Mouse (Mus musculus) kidney, postnatal 10 days (tissue): Measurements from ENCODE around the gene Mroh7.
"Not testable (repeated sequence)": the region's sequence is repeated elsewhere in the genome, so short reads cannot be mapped to it uniquely, and the experiment has no call there.

ENCODE experiments used
- DNase-seq: peaks from one replicate; pipeline ENCODE4 v3.0.0; 2021; ENCODE audit warnings: mixed read lengths

Mroh7 gene

DNA sequence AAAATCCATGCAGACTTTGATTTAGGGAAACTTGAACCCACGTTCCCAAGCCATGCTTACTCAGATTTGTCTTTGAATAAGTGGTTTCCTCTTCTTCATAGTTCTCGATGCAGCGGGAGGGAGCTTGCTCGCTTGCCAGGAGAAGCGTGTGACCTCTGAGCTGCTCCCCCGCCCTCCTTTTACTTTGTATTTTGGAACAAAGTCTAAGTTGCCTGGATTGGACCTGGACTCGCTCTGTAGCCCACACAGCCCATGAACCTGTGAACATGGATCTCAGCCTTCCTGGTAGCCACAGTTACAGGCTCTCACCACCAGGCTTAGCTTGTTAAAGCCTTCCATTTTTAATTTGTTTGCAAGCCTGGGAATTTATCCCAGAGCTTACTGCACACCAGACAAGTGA lies at the start of gene Mroh7:
Gene Mroh7, minus strand, starts transcription at position 112 of the 400 bp plus-strand sequence.
- DNase-seq: peak; percentile 66

DNA sequence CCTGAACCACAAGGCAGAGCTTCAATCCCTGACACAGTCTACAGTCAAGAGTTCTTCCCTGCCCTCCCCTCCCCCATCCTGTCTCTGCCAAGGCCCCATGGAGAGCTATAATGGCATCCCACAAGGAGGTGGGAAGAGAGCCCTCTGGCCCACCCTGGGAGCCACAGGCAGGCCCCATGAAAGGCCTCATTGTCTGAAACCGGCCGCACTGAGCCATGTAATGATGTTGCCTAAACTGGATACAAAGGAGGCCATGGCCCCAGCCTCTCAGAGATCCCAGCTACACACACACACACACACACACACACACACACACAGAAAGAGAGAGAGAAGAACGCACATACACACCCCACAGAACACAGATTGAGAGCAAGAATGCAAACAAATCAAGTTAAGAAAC lies 49.3 kb upstream of the Mroh7 start:
- no peak for DNase-seq

DNA sequence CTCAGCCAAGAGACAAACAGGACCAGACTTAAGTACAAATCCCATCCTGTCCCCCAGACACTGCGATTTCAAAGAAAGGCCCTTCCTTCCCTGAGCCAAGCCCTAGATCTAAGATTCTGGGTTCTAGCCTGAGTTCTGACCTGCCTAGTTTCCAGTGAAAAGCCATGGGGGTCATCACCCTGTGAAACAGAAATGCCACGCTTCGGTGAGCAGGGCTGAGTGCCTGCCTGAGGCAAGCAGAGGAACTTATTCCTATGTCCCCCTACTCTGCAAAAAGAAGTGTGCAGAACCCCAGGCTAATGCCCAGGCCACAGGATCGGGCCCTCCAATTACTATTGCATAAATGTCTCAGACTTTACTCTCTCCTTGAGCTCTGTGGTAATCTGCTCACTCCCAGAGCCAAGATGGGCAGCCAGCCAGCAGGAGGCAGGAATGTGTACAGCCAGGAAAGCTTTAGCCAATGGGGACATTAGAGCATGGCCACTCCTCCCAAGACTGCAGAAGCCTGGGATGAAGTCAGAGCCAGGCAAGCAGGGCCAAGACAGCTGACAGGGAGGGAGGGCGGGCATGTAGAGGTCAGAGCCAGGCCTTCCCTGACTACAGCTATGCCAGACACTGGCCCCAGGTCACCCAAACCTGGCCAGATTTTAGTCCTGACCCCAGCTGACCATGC lies 47.5 kb upstream of the Mroh7 start:
- DNase-seq: peak; percentile 97

DNA sequence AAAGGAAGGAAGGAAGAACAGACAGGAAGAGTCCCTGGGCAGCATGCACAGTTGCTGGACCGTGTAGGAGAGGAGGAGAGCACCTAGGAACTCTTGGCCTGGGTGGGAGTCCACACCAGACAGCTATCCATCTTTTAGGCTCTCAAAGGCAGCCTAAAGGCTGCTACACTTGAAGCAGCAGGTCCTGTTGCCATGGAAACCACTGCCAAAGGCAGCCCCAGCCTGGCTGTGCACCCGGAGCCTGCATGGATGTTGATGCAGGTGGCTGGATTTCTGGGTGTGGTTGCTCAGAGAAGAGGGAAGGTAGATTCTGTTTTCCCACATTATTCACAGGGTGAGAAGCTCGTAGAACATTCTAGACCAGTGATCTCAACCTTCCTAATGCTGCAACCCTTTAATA lies 46.3 kb upstream of the Mroh7 start:
- DNase-seq: no peak

DNA sequence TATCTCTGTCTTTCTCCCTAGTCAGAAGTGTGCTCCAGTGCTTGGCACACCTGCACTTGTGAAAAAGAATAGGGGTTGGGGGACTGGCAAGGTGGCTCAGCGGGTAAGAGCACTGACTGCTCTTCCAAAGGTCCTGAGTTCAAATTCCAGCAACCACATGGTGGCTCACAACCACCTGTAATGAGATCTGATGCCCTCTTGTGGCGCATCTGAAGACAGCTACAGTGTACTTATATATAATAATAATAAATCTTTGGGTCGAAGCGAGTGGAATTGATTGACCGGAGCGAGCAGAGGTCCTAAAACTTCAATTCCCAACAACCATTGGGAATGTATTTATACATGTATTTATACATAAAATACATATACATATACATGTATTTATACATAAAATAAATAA lies 45.0 kb upstream of the Mroh7 start:
- DNase-seq: not testable (repeated sequence)

DNA sequence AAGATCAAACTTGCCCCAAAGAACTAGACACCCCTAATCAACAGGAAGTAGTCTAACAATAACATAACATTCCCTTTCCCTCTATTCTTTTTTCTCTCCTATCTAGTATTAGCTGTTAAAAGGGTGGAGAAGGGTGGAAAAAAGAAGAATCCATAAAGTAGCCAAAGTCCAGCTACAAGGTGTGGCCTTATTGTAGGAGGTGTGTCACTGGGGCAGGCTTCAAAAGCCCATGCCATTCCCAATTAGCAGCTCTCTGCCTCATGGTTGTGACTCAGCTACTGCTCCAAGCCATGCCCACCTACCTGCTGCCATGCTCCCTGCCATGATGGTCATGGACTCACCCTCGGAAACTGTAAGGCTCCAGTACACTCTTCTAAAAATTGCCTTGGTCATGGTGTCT lies 41.8 kb upstream of the Mroh7 start:
- no peak for DNase-seq

DNA sequence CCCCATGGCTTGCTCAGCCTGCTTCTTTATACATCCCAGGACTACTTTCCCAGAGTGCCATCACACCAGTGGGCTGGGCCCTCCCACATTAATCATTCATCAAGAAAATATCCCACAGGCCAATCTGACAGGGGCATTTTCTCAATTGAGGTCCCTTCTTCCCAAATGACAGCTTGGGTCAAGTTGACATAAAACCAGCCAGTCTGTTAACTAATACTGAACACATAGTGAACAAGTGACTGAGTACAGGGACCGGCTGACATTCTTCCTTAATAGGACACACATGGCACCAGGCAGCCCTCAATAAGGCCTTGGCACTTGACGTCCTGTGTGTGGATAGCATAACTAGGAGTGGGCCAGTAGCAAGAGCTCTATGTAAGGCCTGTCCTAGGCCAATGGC lies 38.6 kb upstream of the Mroh7 start:
- no peak for DNase-seq

DNA sequence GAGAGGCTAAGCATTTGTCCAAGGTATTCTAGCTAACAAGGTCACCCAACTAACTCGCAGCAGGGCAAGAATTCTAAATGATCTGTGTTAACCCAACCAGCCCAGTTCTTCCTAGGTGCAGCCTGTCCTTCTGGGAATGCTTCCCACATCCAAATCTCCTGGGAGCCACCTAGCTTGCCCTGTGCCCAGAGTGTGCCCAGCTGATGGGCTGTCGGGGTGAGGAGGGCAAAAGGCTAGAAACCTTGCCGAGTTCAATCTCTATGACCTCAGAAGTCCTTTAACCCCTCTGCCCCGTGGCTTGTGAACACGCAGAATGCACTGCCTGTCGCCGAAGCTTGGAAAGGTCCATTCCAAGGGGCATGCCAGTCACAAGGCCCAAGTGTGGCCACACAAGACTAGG lies 33.4 kb upstream of the Mroh7 start:
- DNase-seq: no peak

DNA sequence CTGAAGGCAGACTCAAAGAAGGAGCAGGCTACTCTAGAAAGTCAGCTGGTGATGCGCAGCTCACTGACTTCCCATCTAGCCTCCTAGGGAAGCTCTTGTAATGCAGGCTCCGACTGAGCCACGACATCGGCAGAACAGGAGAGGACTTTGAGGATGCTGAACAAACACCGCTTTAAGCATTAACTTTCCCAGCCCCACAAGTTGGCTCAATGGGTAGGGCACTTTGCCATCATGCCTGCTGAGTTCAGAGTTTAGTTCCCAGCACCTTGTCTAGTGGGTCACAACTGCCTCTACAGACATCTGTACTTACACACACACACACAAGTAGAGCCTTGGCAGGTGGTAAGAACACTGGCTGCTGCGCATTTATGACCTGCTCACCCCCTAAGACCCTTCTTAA lies 21.0 kb upstream of the Mroh7 start:
- DNase-seq: no peak

DNA sequence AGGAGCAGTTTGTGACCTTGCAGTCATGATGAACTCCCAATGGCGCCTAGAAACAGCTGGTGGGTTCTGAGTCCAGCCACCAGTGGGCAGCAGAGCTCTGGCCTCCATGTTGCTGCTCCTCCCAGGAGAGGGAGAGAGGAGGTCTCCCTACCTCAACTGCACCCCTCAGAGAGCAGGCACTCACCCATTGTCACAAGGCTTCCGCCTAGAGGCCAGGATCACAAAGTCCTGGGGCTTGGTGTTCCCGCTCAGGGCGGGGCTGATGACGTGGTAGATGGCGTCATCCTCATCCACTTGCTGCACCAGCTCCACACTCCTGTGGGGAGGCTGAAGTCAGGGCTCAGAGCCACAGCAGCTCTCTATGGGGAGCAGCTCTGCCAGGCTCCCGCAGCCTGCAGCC lies 19.0 kb upstream of the Mroh7 start:
- DNase-seq: peak; percentile 76

DNA sequence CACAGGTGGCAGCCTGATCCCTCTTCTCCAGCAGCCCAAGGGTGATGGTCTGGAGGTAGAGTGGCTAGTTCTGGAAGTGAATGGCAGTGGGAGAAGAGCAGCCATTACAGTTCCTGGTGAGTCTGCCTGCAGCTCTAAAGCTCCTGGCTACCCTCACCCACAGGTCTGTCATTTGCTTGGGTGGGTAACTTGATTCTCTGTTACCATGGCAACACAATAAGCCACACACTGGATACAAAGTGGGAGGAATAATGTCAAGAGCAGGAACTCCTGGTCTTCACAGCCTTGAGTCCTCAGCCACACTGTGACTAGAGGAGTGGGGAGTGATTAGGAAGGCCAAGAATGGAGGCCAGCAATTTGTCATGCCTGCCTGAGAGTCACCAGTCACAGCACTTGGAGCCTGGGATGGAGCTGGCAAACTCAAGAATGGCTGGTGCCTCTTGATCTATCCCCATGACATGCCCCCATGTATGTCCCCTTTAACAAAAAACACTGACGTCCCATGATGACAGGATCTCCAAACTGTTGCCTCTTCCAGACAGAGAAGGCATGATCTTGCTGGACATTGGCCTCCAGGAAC lies 16.4 kb upstream of the Mroh7 start:
- DNase-seq: no peak

DNA sequence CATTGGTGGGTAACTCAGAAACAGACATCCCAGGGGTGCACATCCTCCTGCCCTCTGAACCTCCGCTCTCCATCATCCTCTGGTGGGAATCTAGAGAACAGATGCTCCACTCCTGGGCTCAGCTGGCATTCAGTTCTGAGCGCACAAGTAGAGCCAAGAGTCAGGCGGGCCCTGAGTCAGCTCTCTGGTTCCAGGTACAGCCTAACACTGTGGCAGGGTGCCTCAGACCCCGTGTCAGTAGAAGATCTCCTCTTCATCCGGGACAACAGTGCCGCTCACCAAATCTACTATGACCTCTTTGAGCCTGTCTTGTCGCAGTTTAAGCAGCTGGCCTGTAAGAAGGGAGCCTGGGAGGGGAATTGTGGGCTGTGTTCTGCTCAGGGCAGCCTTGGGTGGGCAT lies 15.1 kb upstream of the Mroh7 start:
- DNase-seq: no peak

DNA sequence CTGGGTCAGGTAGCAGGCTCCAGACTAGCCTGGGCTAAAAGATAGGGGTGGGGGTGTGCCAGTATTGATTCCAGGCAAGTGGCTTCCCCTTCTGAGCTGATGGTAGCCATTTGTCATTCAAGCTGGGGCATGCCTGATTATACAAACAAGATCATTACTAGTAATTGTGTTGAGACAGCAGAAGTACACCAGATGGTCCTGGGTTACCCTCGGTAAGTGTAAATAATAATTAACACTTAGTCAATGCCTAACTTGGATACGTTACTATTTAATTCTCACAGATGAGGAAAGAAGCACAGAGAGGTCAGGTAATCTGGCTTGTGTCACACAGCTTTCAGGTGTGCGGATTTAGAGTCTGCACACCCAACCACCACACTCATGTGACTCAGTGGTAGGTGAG lies 7.2 kb upstream of the Mroh7 start:
- no peak for DNase-seq

DNA sequence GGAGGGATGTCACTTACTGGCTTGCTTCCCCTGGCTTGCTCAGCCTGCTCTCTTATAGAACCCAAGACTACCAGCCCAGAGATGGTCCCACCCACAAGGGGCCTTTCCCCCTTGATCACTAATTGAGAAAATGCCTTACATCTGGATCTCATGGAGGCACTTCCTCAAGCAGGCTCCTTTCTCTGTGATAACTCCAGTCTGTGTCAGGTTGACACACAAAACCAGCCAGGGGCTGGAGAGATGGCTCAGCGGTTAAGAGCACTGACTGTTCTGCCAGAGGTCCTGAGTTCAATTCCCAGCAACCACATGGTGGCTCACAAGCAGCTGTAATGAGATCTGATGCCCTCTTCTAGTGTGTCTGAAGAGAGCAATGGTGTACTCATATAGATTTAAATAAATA lies 6.2 kb upstream of the Mroh7 start:
- DNase-seq: not testable (repeated sequence)

DNA sequence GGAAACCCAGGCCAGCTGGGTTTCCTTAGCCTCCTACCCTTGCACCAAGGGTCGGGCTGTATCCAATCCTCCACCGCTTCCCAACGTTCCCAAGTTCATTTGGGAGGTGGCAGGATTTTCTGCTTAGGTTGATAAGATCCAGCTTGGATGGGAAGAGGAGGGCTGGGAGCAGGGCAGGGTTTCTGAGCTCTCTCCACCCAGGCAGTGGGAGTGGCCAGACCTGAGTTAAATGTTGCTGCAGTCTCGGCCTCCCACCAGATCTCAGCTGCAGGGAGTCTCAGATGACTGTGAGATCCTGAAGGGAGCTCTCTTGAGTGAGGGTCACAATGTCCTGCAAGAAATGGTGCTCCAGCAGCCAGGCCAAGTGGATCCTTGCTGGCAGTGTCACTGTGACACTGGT lies 2.9 kb upstream of the Mroh7 start, which contains the start of gene Fam151a:
Gene Fam151a, plus strand, starts transcription at position 254 of the 400 bp plus-strand sequence.
- peak; percentile 61 for DNase-seq

DNA sequence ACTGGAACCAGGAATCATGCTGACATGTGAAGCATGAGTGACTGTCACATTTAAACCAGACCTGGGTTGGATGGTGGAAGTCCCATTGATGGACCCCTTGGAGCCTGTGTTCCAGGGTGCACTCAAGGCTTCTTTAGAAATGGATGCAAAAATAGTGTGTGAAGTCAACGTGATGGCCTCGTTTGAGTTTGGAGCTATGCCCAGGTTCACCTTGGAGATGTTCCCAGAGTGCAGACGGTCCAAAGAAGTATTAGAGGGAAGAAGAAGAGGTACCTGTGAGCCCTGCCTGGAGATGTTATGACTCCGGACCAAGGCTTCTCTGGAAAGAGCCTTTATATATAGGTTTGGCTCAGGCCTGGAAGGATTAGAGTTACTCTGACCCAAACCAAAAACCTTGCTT lies 10.1 kb downstream of the Mroh7 start:
- no peak for DNase-seq

DNA sequence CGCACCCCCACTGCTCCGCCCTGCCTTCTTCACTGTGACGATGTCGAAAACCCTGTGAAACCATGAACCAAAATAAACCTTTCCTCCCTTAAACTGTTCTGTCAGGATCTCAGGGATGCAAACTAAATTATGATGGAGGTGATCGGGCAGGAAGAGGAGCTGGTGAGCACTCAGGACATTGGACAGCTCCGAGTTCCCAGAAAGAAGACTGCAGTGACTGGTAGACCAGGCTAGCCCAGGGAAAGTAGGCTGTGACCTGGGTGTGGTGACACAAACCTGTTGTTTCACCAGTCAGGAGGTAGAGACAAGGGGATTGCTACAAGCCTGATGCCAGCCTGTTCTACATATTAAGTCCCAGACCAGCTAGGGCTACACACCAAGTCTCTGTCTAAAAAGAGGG lies 17.1 kb downstream of the Mroh7 start:
- no peak for DNase-seq

DNA sequence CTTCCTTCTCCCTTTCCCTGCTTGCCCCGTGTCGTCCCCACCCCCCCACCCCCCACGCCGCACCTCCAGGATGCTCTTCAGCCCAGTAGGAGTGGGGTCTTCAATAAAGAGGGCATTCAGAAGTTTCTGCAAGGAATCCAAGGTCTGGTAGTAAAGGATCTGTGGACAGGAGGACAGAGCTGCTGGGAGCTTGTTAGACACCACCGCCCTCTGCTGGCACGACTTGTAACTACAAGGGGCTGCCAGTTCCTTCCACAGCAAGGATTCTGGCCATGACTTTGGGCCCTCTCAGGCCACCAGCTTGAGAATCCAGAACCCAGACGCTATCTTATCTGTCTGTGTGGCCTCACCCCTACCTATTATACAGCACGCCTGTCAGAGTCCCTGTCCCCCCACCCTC lies 22.3 kb downstream of the Mroh7 start:
- DNase-seq: peak; percentile 91

DNA sequence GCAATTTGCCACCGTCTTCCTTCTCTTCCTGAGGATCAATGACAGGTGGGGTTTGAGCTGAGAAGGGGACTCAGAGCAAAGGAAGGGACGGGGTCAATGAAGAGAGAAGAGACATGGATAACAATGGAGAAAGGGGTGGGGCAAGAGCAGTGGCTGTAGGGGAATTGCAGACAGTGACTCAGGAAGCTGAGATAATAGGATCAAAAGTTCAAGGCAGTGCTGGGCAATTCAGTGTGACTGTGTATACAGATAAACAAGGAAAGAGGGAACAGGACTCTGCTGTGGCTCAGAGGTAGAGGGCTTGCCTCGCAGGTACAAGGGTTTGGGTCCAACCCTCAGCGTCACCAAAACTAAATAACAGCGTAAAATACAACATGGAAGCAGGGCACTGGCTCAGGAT lies 22.8 kb downstream of the Mroh7 start:
- DNase-seq: no peak

DNA sequence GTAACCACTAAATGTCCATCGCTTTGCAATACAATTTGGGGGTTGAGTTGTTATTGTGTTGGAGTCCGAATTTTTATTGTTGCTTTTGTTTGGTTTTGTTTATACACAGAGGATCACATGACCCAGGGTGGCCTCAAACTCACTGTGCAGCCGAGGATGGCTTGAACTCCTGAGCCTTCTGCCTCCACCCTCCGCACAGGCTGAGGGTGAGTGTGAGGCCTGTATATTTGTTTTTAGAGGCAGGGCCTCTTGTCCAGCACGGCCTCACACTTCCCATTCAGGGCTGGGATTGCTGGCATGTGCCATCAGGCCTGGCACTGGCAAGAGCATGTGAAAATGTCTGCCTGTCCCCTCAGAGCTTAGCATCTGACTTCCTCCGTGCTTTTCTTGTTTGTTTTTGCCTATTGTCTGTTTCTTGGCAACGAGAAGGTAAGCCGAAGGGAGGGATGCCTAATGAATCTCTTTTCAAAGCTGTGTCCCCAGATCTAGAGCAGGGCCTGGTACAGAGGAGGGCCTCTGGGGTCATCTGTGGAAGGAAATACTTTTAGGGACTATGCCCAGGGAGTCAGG lies 25.5 kb downstream of the Mroh7 start:
- no peak for DNase-seq

DNA sequence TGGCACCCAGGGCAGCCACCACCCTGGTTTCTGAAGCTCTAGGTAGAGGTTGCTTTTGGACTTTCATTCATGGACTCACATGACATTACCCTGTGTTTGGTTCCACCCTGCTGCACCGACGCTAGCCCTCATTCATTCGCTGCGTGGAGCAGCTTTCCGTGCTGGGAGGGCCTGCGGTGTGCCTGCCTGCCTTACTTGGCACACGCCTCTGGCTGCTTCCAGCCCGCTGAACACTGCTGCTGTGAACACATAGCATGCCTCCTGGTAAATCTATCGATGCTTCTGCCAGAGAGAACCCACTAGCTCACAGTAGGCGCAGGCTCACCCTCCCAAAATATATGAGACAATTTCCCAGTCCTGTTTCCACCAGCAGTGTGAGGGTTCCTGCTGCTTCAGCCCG lies 26.3 kb downstream of the Mroh7 start:
- DNase-seq: peak; percentile 46

DNA sequence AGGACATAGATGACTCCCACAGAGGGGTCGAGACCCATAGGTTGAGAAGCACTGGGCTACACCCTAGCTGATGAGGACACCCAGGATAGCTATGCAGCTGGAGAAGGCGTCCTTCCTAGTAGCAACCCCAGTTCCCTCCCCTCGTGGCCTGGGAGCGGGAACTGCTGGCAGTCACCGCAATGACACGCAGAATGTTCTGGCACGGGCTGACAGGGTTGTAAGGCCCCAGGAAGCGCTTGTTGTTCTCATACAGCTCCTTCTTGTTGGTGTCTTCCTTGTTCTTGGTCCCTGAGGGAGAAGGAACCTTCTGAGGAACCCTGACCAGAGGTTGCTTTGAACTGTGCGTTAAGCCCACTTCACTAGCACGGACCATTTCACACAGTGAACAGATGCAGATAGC lies 26.8 kb downstream of the Mroh7 start:
- DNase-seq: no peak

DNA sequence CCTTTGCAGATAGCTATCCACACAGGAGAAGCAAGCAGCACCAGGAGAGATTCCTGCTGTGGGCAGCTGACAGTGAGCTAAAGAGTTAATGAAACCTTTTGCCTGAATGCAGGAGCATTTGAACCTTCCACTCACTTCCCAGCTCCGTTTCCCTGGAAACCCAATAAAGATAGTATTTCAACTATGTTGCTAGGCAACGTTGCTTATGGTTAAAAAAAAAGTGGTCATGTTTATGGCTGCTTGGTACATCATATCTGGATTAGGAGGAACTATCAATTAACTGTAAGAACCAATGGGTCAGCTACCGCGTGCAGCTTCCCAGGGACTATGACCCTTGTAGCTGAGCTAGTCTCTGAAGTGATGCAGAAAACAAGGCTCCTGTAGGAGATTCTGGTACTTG lies 29.9 kb downstream of the Mroh7 start:
- no peak for DNase-seq

DNA sequence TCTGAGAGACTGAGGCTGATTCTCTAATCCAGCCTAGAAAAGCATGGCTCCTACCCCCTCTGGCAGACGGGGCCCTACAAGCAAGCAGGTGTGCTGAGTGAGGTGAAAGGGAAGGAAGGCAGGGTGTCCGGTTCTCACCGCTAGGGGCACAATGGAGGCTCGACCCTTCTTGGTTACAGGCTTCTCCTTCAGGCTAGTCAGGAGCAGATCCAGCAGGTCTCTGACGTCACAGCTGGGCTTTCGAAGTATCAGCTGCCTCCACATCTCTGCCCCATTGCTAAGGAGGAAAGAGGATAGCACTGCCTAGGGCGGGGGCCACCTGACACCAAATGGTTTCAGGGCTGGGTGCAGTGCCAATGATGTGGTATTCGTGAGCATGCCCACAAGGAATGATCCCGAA lies 30.7 kb downstream of the Mroh7 start:
- DNase-seq: peak; percentile 65
